Mouse (Mus musculus): ENCODE results near the gene Pign.

Gene Pign

GRCm38 (mm10) chr1:105563821-105564220, 99.7 kb downstream of the Pign start:
- DNase-seq (ENCODE audit: low spot score in 2 of 2) = no peak

- DNase-seq (ENCODE audit: low spot score in 2 of 2) = no peak
Measured at GRCm38 (mm10) chr1:105556078-105556477, 107.4 kb downstream of the Pign start.

- no peak for DNase-seq (ENCODE audit: low spot score in 2 of 2)
Measured at GRCm38 (mm10) chr1:105555192-105555718, 108.2 kb downstream of the Pign start.

- DNase-seq (ENCODE audit: low spot score in 2 of 2) = no peak
Measured at GRCm38 (mm10) chr1:105553130-105553529, 110.3 kb downstream of the Pign start.

- no peak for DNase-seq (ENCODE audit: low spot score in 2 of 2)
Measured at GRCm38 (mm10) chr1:105550163-105550562, 113.3 kb downstream of the Pign start.

- no peak for DNase-seq (ENCODE audit: low spot score in 2 of 2)
Measured at GRCm38 (mm10) chr1:105549648-105550047, 113.8 kb downstream of the Pign start.

GRCm38 (mm10) chr1:105543051-105543450, 120.4 kb downstream of the Pign start:
- DNase-seq (ENCODE audit: low spot score in 2 of 2) = no peak

- DNase-seq (ENCODE audit: low spot score in 2 of 2) = no peak
Measured at GRCm38 (mm10) chr1:105523768-105524167, 139.7 kb downstream of the Pign start.

GRCm38 (mm10) chr1:105522321-105522720, 141.2 kb downstream of the Pign start:
- no peak for DNase-seq (ENCODE audit: low spot score in 2 of 2)

- no peak for DNase-seq (ENCODE audit: low spot score in 2 of 2)
Measured at GRCm38 (mm10) chr1:105518101-105518500, 145.4 kb downstream of the Pign start.

- no peak for DNase-seq (ENCODE audit: low spot score in 2 of 2)
Measured at GRCm38 (mm10) chr1:105507116-105507515, 156.4 kb downstream of the Pign start.

- DNase-seq (ENCODE audit: low spot score in 2 of 2) = no peak
Measured at GRCm38 (mm10) chr1:105492626-105493025, 170.9 kb downstream of the Pign start.

- DNase-seq (ENCODE audit: low spot score in 2 of 2) = no peak
Measured at GRCm38 (mm10) chr1:105489456-105489855, 174.0 kb downstream of the Pign start.

GRCm38 (mm10) chr1:105487037-105487436, 176.4 kb downstream of the Pign start:
- no peak for DNase-seq (ENCODE audit: low spot score in 2 of 2)
